Mouse (Mus musculus) CD4-positive, CD25-positive, alpha-beta regulatory T cell, adult 4 months (primary cell): Measurements from ENCODE around the gene Dhrs13. TPM values are rescaled to one million over a fixed set of nuclear protein-coding genes. Genes with fewer than 3 reads are reported as not detected.

Source experiments
- polyA plus RNA-seq, 2 experiments: library from polyadenylated mRNA; unstranded; fragments of 100-300 nt; shearing (Covaris generic); gene quantifications; one replicate each; pipeline ENCODE4 v1.2.1; 2017

Gene Dhrs13
- polyA plus RNA-seq, 2 experiments from 2014 or later: 1.0 to 2.5 TPM

Other genes starting within 250 kb of the Dhrs13 start
- under 1 TPM; 0.32 to 0.34 TPM for gene Gm10277, start 244.5 kb upstream of the Dhrs13 start, polyA plus RNA-seq
- gene Pipox, start 138.2 kb upstream of the Dhrs13 start, polyA plus RNA-seq: 1 to 10 TPM in 1 of 2 experiments, under 1 TPM in 1; 0.19 to 2.2 TPM
- not detected for gene Sez6, start 101.5 kb upstream of the Dhrs13 start, polyA plus RNA-seq
- 10 to 100 TPM; 28.5 to 31.9 TPM for gene Phf12, start 49.5 kb upstream of the Dhrs13 start, polyA plus RNA-seq
- 10 to 100 TPM; 20.2 to 26.1 TPM for gene Flot2, start 5.7 kb downstream of the Dhrs13 start, polyA plus RNA-seq
- 10 to 100 TPM; 39.9 to 61.8 TPM for gene Eral1, start 48.1 kb downstream of the Dhrs13 start, polyA plus RNA-seq
- 10 to 100 TPM; 11.0 to 14.9 TPM for gene Fam222b, start 62.4 kb downstream of the Dhrs13 start, polyA plus RNA-seq
- 1 to 10 TPM; 3.3 to 6.7 TPM for gene Traf4, start 133.3 kb downstream of the Dhrs13 start, polyA plus RNA-seq
- gene Nek8, start 144.4 kb downstream of the Dhrs13 start, polyA plus RNA-seq: 10 to 100 TPM; 10.4 to 12.2 TPM
- 1 to 10 TPM; 2.9 to 3.6 TPM for gene Tlcd1, start 144.4 kb downstream of the Dhrs13 start, polyA plus RNA-seq
- 1,000 to 10,000 TPM; 3,408 to 3,991 TPM for gene Rpl23a, start 151.3 kb downstream of the Dhrs13 start, polyA plus RNA-seq
- gene Rab34, start 156.2 kb downstream of the Dhrs13 start, polyA plus RNA-seq: not detected
- 1 to 10 TPM; 2.2 to 6.0 TPM for gene Proca1, start 161.1 kb downstream of the Dhrs13 start, polyA plus RNA-seq
- gene Sdf2, start 213.5 kb downstream of the Dhrs13 start, polyA plus RNA-seq: 100 to 1,000 TPM in 1 of 2 experiments, 10 to 100 TPM in 1; 95.5 to 102 TPM
- gene Supt6, start 213.7 kb downstream of the Dhrs13 start, polyA plus RNA-seq: 10 to 100 TPM; 18.2 to 32.4 TPM
- 10 to 100 TPM; 34.2 to 48.1 TPM for gene 2610507B11Rik, start 229.5 kb downstream of the Dhrs13 start, polyA plus RNA-seq